Mouse (Mus musculus) kidney, embryonic 16.5 days (tissue): Measurements from ENCODE around the gene Gpr142. TPM values are rescaled to one million over a fixed set of nuclear protein-coding genes. Genes with fewer than 3 reads are reported as not detected.

Source experiments
- ATAC-seq: fragments of 200-750 bp; cut with Nextera tagmentation; 2 replicates; pipeline ENCODE4 v1.8.0; 2017; ENCODE audit warnings: moderate TSS enrichment; ENCODE audit not compliant: low FRiP score, low TSS enrichment
- H3K27ac ChIP-seq: fragments of 300-500 bp; sonication (generic); 2 replicates; pipeline ENCODE4 v1.5.1; 2014; ENCODE audit warnings: low read length
- H3K27me3 ChIP-seq: fragments of 300-500 bp; sonication (generic); 2 replicates; pipeline ENCODE4 v1.6.1; 2014; ENCODE audit warnings: low read length, control low read depth, mixed read lengths; ENCODE audit not compliant: insufficient read depth
- H3K36me3 ChIP-seq: fragments of 300-500 bp; sonication (generic); 2 replicates; pipeline ENCODE4 v1.6.1; 2014; ENCODE audit warnings: low read length, control low read depth, mixed read lengths; ENCODE audit not compliant: insufficient read depth
- H3K4me1 ChIP-seq: fragments of 300-500 bp; sonication (generic); 2 replicates; pipeline ENCODE4 v1.6.1; 2014; ENCODE audit warnings: low read length, control low read depth, mixed read lengths; ENCODE audit not compliant: insufficient read depth
- H3K4me2 ChIP-seq: fragments of 300-500 bp; sonication (generic); replicated peaks from 2 replicates; pipeline ENCODE4 v1.6.1; 2014; ENCODE audit warnings: low read depth, low read length
- H3K4me3 ChIP-seq: fragments of 300-500 bp; sonication (generic); 2 replicates; pipeline ENCODE4 v1.5.1; 2014; ENCODE audit warnings: mild to moderate bottlenecking, low read length
- H3K9ac ChIP-seq: fragments of 300-500 bp; sonication (generic); replicated peaks from 2 replicates; pipeline ENCODE4 v1.6.1; 2014; ENCODE audit warnings: low read length
- H3K9me3 ChIP-seq: fragments of 300-500 bp; sonication (generic); 2 replicates; pipeline ENCODE4 v1.6.1; 2016; ENCODE audit warnings: low read length, control low read depth
- WGBS: fragments of 180-500 bp; shearing (Covaris S2); extraction: QIAGEN DNeasy Blood & Tissue Kit; methylation state at CpG from one replicate; pipeline ENCODE4 v1.1.7; 2014; 5-methylcytosine and 5-hydroxymethylcytosine counted together
- polyA plus RNA-seq: library from polyadenylated mRNA; unstranded; fragments of >200 nt; fragmentation: Nextera tagmentation; extraction: Ambion mirVana; gene quantifications from 2 replicates; pipeline ENCODE4 v1.2.1, GENCODE M21; 2015

The Gpr142 gene
- polyA plus RNA-seq, 1 experiment from 2014 or later: not detected

DNA sequence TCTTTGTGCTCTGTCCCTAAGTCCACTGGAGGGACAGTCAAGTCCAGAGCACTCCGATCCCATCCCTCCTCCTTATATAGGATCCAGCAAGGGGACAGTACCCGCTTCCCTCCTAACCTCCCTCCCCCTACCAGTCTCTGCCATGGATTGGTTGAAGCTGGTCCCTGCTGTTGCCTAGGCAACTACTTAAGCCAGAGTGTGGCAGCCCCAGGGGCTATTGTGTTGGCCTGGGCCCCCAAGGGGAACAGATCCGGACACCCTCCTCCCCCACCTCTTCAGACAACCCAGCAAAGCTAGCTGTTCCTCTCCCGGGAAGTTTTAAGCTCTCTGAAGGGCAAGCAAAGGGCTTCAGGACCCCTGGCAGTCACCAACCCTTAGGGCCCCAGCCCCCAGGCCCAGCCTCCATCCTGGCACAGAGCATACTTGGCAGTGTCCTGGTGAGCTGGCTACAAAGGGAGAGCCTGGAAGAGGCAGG is 2.8 kb upstream of the Gpr142 start, which contains the start of gene Btbd17:
TSS of gene Btbd17 (minus strand) at position 98 of the 475 bp plus-strand sequence.
- Histone ChIP-seq H3K27me3 (peaks cover 32% of the 10 kb centered on the region), H3K9me3 (no peaks in the 10 kb centered on the region), H3K4me3 (peak within 1 kb of the TSS; percentile 42), H3K4me2 (peak within 1 kb of the TSS; percentile 57), H3K9ac (no peak within 1 kb of the TSS), H3K27ac (0 out of 2 replicates have a peak within 1 kb of the TSS, but pooled peaks have one; percentile 19), H3K36me3 (no peaks in the 10 kb centered on the region), H3K4me1 (peaks cover 38% of the 10 kb centered on the region)
- WGBS: 7% methylated on average over 4 of the region's 4 CpGs
- peak; percentile 24 for ATAC-seq

GRCm38 (mm10) chr11:114797176-114797575 is 1.5 kb upstream of the Gpr142 start:
- no peak for ATAC-seq
- H3K4me2 ChIP-seq: no peak overlapping the region
- 89% methylated on average over 7 of the region's 7 CpGs for WGBS
- no peak overlapping the region for H3K4me3 ChIP-seq
- H3K27me3 ChIP-seq: peaks cover 19% of the 10 kb centered on the region
- no peaks in the 10 kb centered on the region for H3K9me3 ChIP-seq
- H3K27ac ChIP-seq: no peak overlapping the region
- no peak overlapping the region for H3K9ac ChIP-seq
- no peaks in the 10 kb centered on the region for H3K36me3 ChIP-seq
- H3K4me1 ChIP-seq: peaks cover 30% of the 10 kb centered on the region

DNA sequence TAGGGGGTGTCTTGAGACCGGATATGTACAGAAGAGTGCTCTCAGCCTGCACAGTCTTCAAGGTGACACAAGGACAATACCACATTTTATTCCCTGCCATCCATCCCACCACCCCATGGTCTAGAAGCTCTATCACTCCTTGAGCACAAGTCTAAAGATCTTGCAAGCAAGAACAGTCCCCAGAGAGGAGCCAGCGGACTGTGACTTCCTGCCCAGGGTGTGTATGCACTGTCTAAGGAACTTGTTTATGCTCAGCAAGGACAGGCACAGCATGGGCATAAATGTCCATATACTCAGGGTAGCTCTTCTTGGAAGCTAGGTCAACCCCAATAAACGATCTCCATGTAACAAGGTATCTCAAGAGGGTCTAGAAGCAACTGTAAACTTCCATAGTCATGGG is 743 bp upstream of the Gpr142 start:
- H3K27ac ChIP-seq: no peak overlapping the region
- H3K9me3 ChIP-seq: no peaks in the 10 kb centered on the region
- 82% methylated on average over 3 of the region's 3 CpGs for WGBS
- no peak for ATAC-seq
- no peak overlapping the region for H3K9ac ChIP-seq
- no peak overlapping the region for H3K4me2 ChIP-seq
- no peak overlapping the region for H3K4me3 ChIP-seq
- H3K27me3 ChIP-seq: peaks cover 11% of the 10 kb centered on the region
- peaks cover 30% of the 10 kb centered on the region for H3K4me1 ChIP-seq
- H3K36me3 ChIP-seq: no peaks in the 10 kb centered on the region

- Histone ChIP-seq H3K4me3 (no peak overlapping the region), H3K27me3 (no peaks in the 10 kb centered on the region), H3K27ac (no peak overlapping the region), H3K9me3 (no peaks in the 10 kb centered on the region), H3K9ac (no peak overlapping the region), H3K36me3 (no peaks in the 10 kb centered on the region), H3K4me2 (no peak overlapping the region), H3K4me1 (peaks cover 5% of the 10 kb centered on the region; the same call in 1 of the 2 replicates)
- 100% methylated on average over 1 of the region's 1 CpGs for WGBS
- ATAC-seq: no peak
These were observed 3.2 kb downstream of the Gpr142 start for GRCm38 (mm10) chr11:114801906-114802305.

- Histone ChIP-seq H3K27ac (no peak overlapping the region), H3K4me2 (no peak overlapping the region), H3K4me3 (no peak overlapping the region), H3K4me1 (peaks cover 10% of the 10 kb centered on the region; the same call in 1 of the 2 replicates), H3K36me3 (no peaks in the 10 kb centered on the region), H3K27me3 (no peaks in the 10 kb centered on the region), H3K9me3 (no peaks in the 10 kb centered on the region), H3K9ac (no peak overlapping the region)
- 59% methylated on average over 15 of the region's 15 CpGs for WGBS
- no peak; the same call in 1 of the 2 replicates for ATAC-seq
These were observed 4.0 kb downstream of the Gpr142 start for GRCm38 (mm10) chr11:114802540-114803267.

DNA sequence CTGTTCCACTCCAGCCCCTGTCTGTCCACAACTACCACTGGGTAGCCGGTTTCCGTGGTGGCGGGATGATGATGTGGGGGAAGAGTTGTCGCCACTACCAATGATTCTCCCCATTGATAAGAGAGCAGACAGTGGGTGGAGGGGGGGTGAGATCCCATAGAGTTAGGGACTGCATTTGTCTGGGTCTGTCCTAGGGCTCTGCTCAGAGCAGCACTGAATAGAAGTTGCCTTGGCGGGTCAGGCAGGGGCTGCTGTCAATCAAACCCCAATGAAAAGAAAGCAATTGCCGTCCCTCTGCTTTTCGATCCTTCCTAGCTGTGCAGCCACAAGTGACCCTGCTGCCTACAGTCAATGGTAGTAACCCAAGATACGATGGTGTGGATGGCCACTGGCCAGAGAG is 5.3 kb downstream of the Gpr142 start:
- Histone ChIP-seq H3K27ac (no peak overlapping the region), H3K9ac (no peak overlapping the region)
- WGBS: 60% methylated on average over 8 of the region's 8 CpGs

GRCm38 (mm10) chr11:114807025-114807424 is 8.3 kb downstream of the Gpr142 start:
- no peak overlapping the region for H3K9ac ChIP-seq
- WGBS: 74% methylated on average over 2 of the region's 2 CpGs
- no peaks in the 10 kb centered on the region for H3K36me3 ChIP-seq
- no peak overlapping the region for H3K27ac ChIP-seq
- no peak overlapping the region for H3K4me3 ChIP-seq
- no peaks in the 10 kb centered on the region for H3K27me3 ChIP-seq
- no peak overlapping the region for H3K4me2 ChIP-seq
- ATAC-seq: no peak
- no peaks in the 10 kb centered on the region for H3K9me3 ChIP-seq
- peaks cover 25% of the 10 kb centered on the region for H3K4me1 ChIP-seq

More for the DNA sequence above, 5.3 kb downstream of the Gpr142 start:
- Histone ChIP-seq H3K27me3 (no peaks in the 10 kb centered on the region), H3K4me1 (peaks cover 14% of the 10 kb centered on the region; the same call in 1 of the 2 replicates), H3K4me2 (no peak overlapping the region), H3K4me3 (no peak overlapping the region), H3K36me3 (no peaks in the 10 kb centered on the region), H3K9me3 (no peaks in the 10 kb centered on the region)
- no peak for ATAC-seq

GRCm38 (mm10) chr11:114807686-114808427 is 9.1 kb downstream of the Gpr142 start:
- Histone ChIP-seq H3K4me1 (peaks cover 25% of the 10 kb centered on the region), H3K27me3 (no peaks in the 10 kb centered on the region), H3K9me3 (no peaks in the 10 kb centered on the region), H3K4me3 (no peak overlapping the region), H3K27ac (no peak overlapping the region), H3K4me2 (no peak overlapping the region), H3K9ac (no peak overlapping the region), H3K36me3 (no peaks in the 10 kb centered on the region)
- ATAC-seq: no peak
- WGBS: 30% methylated on average over 14 of the region's 14 CpGs

DNA sequence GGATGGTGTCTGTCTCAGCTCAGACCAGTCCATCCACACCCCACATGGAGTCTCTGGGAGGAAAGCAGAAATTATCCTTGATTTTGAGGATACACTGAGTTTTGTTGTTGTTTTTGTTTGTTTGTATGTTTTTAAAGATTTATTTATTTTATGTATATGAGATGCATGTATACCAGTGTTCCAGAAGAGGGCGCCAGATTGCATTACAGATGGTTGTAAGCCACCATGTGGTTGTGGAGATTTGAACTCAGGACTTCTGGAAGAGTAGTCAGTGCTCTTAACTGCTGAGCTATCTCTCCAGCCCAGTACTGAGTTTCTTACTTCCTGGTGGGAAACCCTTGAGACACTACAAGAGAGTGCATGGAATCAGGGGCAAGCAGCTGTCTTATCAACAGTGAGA is 10.6 kb downstream of the Gpr142 start:
- H3K4me2 ChIP-seq: no peak overlapping the region
- peaks cover 24% of the 10 kb centered on the region for H3K4me1 ChIP-seq
- no peaks in the 10 kb centered on the region for H3K27me3 ChIP-seq
- H3K36me3 ChIP-seq: no peaks in the 10 kb centered on the region
- H3K4me3 ChIP-seq: no peak overlapping the region
- H3K27ac ChIP-seq: no peak overlapping the region
- no peaks in the 10 kb centered on the region for H3K9me3 ChIP-seq
- no peak overlapping the region for H3K9ac ChIP-seq
- ATAC-seq: no peak
- WGBS: 75% methylated on average over 1 of the region's 1 CpGs

DNA sequence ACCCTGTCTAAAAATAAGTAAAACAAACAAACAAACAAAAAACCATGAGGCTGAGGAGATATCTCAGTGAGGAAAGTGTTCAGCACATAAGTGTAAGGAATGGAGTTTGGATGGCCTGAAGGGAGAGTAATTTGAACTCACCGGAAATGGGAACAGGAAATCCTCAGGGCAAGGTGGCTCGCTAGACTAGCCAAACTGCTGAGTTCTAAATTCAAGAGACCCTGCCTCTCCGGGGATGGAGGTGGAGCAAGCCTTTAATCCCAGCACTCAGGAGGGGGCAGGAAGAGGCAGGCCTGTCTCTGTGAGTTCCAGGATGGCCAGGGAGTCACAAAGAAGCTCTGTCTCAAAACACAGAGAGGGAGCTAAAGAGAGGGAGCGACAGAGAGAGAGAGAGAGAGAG is 11.6 kb downstream of the Gpr142 start:
- H3K27ac ChIP-seq: peak overlapping the region; percentile 57; the same call in 1 of the 2 replicates
- 16% methylated on average over 4 of the region's 4 CpGs for WGBS
- H3K36me3 ChIP-seq: no peaks in the 10 kb centered on the region
- no peaks in the 10 kb centered on the region for H3K9me3 ChIP-seq
- ATAC-seq: no peak
- no peak overlapping the region for H3K9ac ChIP-seq
- no peak overlapping the region for H3K4me3 ChIP-seq
- no peaks in the 10 kb centered on the region for H3K27me3 ChIP-seq
- H3K4me1 ChIP-seq: peaks cover 24% of the 10 kb centered on the region
- H3K4me2 ChIP-seq: no peak overlapping the region
